Mouse (Mus musculus): Measurements from ENCODE around the gene Gm7978.
"Not testable (repeated sequence)": the region's sequence is repeated elsewhere in the genome, so short reads cannot be mapped to it uniquely, and the experiment has no call there.

DNA sequence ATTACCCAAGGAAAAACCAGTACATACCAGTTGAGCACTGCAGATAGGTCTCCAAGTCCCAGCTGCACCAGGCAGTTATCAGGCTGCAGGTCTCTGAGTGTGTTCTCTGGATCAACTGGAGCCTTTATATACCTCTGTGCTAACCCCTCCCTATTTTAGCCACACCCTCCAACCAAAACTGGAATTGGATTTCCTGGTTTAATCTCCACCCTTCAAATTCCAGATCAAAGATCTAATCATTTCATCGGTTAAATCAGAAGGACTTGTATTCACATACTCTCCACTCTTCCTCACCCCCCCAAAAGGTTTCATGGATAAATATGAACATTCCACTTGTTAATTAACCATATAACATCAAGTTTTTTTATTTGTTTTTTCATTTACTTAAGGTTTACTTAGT, at the start of gene Gm7978:
- not testable (repeated sequence) for TF ChIP-seq CTCF (IDR thresholded peaks at IDR 0.05; ENCODE audit: control insufficient read depth, insufficient read depth, insufficient replicate concordance, low read depth, low read length); POLR2A (IDR thresholded peaks at IDR 0.05; ENCODE audit: control insufficient read depth, low read depth, low read length)

All from testis, adult 2 months (tissue).